Mouse (Mus musculus) ES-E14 (cell line): Measurements from ENCODE around the gene Eci1.

ENCODE experiments used
- CHD2 ChIP-seq: IDR thresholded peaks from 2 replicates; pipeline ENCODE4 v1.6.1; 2014; ENCODE audit warnings: mild to moderate bottlenecking, low read depth, low read length, inconsistent platforms
- HCFC1 ChIP-seq: IDR thresholded peaks from 2 replicates; pipeline ENCODE4 v1.6.1; 2012; ENCODE audit warnings: low read length, inconsistent platforms, borderline replicate concordance; ENCODE audit not compliant: insufficient read depth
- MAFK ChIP-seq: IDR thresholded peaks from 2 replicates; pipeline ENCODE4 v1.6.1; 2014; ENCODE audit warnings: mild to moderate bottlenecking, low read depth, low read length, inconsistent platforms; ENCODE audit not compliant: insufficient read depth
- ZC3H11A ChIP-seq: IDR thresholded peaks from 2 replicates; pipeline ENCODE4 v1.6.1; 2012; ENCODE audit warnings: low read depth, mild to moderate bottlenecking, inconsistent platforms, low read length, borderline replicate concordance
- ZNF384 ChIP-seq: IDR thresholded peaks from 2 replicates; pipeline ENCODE4 v1.6.1; 2012; ENCODE audit warnings: low read depth, low read length, inconsistent platforms

DNA sequence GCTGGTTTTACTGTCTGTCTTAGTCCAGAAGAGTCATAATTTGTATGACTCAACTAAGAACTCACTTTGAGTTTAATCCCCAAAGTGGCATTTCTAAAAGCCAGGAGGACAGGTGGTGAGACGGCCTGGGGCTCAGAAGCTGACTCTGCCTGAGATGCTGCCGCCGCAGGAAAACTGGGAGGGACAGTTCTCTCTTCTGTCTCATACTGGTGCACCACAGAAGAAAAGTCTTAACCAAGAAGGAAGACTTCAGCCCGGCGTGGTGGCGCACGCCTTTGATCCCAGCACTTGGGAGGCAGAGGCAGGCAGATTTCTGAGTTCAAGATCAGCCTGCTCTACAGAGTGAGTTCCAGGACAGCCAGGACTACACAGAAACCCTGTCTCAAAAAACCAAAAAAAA lies 536 bp upstream of the Eci1 start:
- no peak for TF ChIP-seq HCFC1
- TF ChIP-seq ZC3H11A = no peak
- TF ChIP-seq CHD2 = no peak
- TF ChIP-seq MAFK = no peak
- no peak for TF ChIP-seq ZNF384
